Mouse (Mus musculus): ENCODE measurements around the gene Gsk3a. TPM values are rescaled to one million over a fixed set of nuclear protein-coding genes. Genes with fewer than 3 reads are reported as not detected.

Gene Gsk3a
- polyA plus RNA-seq, 1 experiment from 2014 or later, result 15.9 TPM

DNA sequence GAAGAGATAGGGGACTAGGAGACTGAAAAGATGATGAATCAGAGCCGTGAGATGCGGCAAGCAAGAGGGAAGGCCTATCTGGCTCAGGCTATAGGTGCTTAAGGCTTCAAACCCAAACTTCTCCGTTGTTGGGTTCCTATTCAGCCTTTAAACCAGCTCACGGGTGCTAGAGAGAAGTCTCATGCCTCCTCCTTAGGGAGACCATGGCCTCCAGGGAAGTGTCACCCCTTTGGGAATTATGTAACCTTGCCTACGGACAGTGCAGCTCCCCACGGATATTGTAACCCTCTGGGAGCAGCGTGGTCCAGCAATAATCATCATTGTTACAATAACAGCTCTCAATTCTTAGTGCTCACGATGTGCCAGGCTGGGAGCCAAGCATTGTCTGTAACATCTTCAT lies 14.2 kb upstream of the Gsk3a start:
- Histone ChIP-seq H3K9me3 (ENCODE audit: control insufficient read depth, low read depth, low read length) (no peaks in the 10 kb centered on the region), H3K27me3 (ENCODE audit: control insufficient read depth, insufficient read depth, low read length) (no peaks in the 10 kb centered on the region), H3K27ac (ENCODE audit: low read length) (peak overlapping the region; percentile 99), H3K4me2 (replicated peaks; ENCODE audit: low read depth, low read length) (peak overlapping the region; percentile 70), H3K4me3 (ENCODE audit: low read depth, low read length) (peak overlapping the region; percentile 98), H3K36me3 (ENCODE audit: control insufficient read depth, insufficient read depth, low read length) (no peaks in the 10 kb centered on the region), H3K9ac (replicated peaks; ENCODE audit: low read depth, low read length) (peak overlapping the region; percentile 47; the same call in 1 of the 2 replicates), H3K4me1 (ENCODE audit: control insufficient read depth, insufficient read depth, low read length) (peaks cover 19% of the 10 kb centered on the region)
- ATAC-seq (ENCODE audit: insufficient number of reproducible peaks, insufficient read depth, low FRiP score, low read depth), result no peak
- 19% methylated on average over 8 of the region's 8 CpGs for WGBS

DNA sequence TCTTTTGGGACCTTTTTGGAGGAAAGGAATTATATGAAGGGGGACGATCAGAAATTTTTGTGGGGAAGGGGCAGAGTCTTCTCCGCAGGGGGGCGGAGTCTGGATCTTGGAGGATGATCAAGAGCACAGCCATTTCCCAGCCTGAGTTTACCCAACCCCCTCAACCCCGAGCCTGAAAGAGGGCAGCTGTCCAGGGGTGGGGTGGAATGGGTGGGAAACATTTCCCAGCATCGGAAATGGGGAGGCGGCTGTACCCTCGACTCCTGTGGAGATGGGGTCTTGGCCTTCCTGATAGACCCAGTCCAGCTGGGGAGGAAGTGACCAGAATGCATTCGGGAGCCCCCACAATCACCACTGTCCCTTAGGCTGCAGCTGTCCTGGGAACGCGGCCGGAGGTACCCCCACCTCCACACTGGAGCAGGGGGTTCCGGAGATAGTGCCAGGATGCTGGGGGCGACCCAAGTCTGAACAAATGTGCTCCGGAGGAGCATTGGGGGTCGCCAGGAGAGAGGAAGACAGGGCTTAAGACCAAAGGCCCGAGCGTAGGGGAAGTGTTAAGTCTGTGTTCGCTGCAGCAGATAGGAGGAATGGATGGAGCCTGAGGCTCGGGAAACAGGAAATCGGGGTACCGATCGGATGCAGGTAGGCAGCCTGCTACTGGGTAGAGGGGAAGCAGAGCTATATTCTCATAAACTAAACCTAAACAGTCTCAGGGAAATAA lies 13.6 kb upstream of the Gsk3a start:
- ATAC-seq (ENCODE audit: insufficient number of reproducible peaks, insufficient read depth, low FRiP score, low read depth), result peak; percentile 12; the same call in 1 of the 2 replicates

DNA sequence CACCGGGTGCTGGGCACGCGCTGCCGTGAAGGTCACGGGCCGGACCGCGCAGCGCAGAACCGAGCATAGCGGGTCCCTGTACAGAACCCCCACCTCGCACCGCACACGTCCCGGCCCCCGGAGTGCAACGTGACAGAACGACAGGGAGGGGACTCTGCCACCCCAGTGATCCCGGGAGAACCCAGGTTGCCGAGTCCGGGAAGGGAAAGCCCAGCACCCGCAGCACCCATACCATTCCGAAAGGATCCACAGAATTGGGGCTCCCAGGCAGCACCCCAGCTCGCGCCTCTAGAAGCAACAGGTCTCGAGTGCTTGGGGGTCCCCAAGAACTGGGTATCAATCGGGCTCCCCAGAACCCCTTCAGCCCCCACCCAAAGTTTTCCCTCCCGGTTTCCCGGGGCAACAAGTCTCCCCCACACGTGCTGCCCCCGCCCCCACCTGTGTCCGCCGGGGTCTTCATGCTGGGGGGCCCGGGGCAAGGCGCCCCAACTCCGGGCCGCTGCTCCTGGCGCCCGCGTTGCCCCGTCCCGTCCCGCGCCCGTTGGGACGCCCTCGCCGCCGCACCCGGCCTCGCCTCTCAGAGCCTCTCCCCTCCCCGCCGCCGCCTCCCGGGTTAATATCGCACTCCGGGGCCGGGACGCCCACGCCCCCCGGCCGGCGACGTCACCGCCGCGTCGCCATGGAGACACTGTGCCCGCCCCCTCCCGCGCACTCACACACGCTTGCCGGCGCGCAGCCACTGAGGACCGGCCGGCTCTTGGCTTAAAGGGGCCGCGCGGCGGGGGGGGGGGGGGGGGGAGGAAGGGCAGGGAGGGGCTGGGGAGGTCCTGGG lies 12.7 kb upstream of the Gsk3a start, which contains the start of gene Erf:
Erf (minus strand) TSS at position 621 of the 832 bp plus-strand sequence.
- WGBS, result under 1% methylated on average over 69 of the region's 81 CpGs
- no peaks in the 10 kb centered on the region for H3K9me3 ChIP-seq (ENCODE audit: control insufficient read depth, low read depth, low read length)
- H3K27me3 ChIP-seq (ENCODE audit: control insufficient read depth, insufficient read depth, low read length), result no peaks in the 10 kb centered on the region
- ATAC-seq (ENCODE audit: insufficient number of reproducible peaks, insufficient read depth, low FRiP score, low read depth), result peak; percentile 84
- H3K4me2 ChIP-seq (replicated peaks; ENCODE audit: low read depth, low read length), result peak within 1 kb of the TSS; percentile 86
- peaks cover 26% of the 10 kb centered on the region for H3K4me1 ChIP-seq (ENCODE audit: control insufficient read depth, insufficient read depth, low read length)
- H3K9ac ChIP-seq (replicated peaks; ENCODE audit: low read depth, low read length), result peak within 1 kb of the TSS; percentile 95
- peak within 1 kb of the TSS; percentile 99 for H3K27ac ChIP-seq (ENCODE audit: low read length)
- H3K36me3 ChIP-seq (ENCODE audit: control insufficient read depth, insufficient read depth, low read length), result peaks cover 8% of the 10 kb centered on the region; the same call in 1 of the 2 replicates
- H3K4me3 ChIP-seq (ENCODE audit: low read depth, low read length), result peak within 1 kb of the TSS; percentile 98

More for the DNA sequence above, 13.6 kb upstream of the Gsk3a start:
- Histone ChIP-seq H3K27me3 (ENCODE audit: control insufficient read depth, insufficient read depth, low read length) (no peaks in the 10 kb centered on the region), H3K9me3 (ENCODE audit: control insufficient read depth, low read depth, low read length) (no peaks in the 10 kb centered on the region), H3K4me1 (ENCODE audit: control insufficient read depth, insufficient read depth, low read length) (peaks cover 25% of the 10 kb centered on the region), H3K4me2 (replicated peaks; ENCODE audit: low read depth, low read length) (peak overlapping the region; percentile 70), H3K9ac (replicated peaks; ENCODE audit: low read depth, low read length) (peak overlapping the region; percentile 47), H3K27ac (ENCODE audit: low read length) (peak overlapping the region; percentile 99), H3K36me3 (ENCODE audit: control insufficient read depth, insufficient read depth, low read length) (no peaks in the 10 kb centered on the region; the same call in 1 of the 2 replicates), H3K4me3 (ENCODE audit: low read depth, low read length) (peak overlapping the region; percentile 98)
- WGBS, result 2% methylated on average over 22 of the region's 22 CpGs

DNA sequence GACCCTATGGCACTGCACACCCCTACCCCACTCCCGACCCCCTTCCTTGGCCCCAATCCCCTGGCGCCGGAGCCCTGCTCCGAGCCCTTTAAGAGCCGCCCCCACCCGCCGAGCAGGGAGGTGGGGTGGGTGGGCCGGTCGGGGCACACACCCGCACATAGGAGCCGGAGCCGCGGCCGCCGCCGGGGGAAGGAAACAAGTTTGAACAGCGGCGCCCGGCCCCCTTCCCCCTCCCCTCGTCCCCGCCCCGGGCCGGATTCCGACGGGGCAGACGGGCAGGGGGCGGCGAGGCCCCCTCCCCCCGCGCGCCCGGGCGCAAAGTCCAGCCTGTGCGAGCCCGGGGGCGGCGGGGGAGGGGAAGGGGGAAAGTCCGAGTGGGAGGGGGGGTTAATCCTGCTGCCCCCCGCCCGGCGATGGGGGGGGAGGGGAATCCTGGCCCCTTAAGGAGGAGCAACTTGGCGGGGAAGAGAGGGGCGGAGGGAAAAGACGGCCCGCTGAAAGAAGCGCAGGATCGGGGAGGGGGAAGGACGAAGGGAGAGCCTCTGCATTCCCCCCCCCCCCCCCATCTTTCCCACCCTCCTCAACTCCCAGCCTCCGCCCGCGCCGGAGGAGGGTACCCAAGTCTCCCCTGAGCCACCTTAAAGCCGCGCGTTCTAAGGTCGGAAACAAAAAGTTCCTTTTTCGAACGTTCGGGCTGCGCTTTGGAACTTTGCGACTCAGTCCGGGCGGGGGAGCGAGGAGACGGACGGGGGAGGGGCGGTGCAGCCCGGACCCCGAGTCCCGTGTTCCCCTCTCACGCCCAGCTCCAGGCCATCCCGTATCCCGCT lies 11.9 kb upstream of the Gsk3a start:
- peaks cover 16% of the 10 kb centered on the region; the same call in 1 of the 2 replicates for H3K36me3 ChIP-seq (ENCODE audit: control insufficient read depth, insufficient read depth, low read length)
- peaks cover 26% of the 10 kb centered on the region for H3K4me1 ChIP-seq (ENCODE audit: control insufficient read depth, insufficient read depth, low read length)
- H3K27ac ChIP-seq (ENCODE audit: low read length), result peak overlapping the region; percentile 99
- H3K4me3 ChIP-seq (ENCODE audit: low read depth, low read length), result peak overlapping the region; percentile 98
- no peaks in the 10 kb centered on the region for H3K27me3 ChIP-seq (ENCODE audit: control insufficient read depth, insufficient read depth, low read length)
- peak overlapping the region; percentile 95 for H3K9ac ChIP-seq (replicated peaks; ENCODE audit: low read depth, low read length)
- WGBS, result 1% methylated on average over 60 of the region's 73 CpGs
- no peaks in the 10 kb centered on the region for H3K9me3 ChIP-seq (ENCODE audit: control insufficient read depth, low read depth, low read length)
- ATAC-seq (ENCODE audit: insufficient number of reproducible peaks, insufficient read depth, low FRiP score, low read depth), result peak; percentile 69
- peak overlapping the region; percentile 86 for H3K4me2 ChIP-seq (replicated peaks; ENCODE audit: low read depth, low read length)

DNA sequence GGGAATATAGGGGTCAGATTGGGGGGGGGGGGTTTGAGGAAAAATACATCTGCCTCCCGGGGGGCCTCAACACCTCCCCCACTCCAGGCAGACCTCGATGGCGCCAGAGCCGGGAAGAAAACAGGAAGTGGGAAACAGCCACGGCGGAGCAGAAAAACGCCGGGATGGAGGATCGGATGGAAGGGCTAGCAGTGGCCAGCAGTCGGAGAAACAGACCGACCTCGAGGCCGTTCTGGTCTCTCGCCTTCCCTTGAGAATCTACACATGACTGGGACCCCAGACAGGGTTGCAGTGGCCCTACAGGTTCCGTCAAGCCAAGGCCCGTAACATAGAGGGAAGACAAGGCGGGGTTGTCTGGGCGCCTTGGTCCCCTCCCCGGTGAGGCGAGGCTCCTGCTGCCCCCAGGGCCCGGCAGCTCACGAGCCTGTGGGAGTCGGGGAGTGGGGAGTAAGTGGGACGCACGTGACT lies 11.2 kb upstream of the Gsk3a start:
- H3K36me3 ChIP-seq (ENCODE audit: control insufficient read depth, insufficient read depth, low read length), result peaks cover 21% of the 10 kb centered on the region
- H3K4me1 ChIP-seq (ENCODE audit: control insufficient read depth, insufficient read depth, low read length), result peaks cover 26% of the 10 kb centered on the region
- peak overlapping the region; percentile 98 for H3K4me3 ChIP-seq (ENCODE audit: low read depth, low read length)
- peak overlapping the region; percentile 95 for H3K9ac ChIP-seq (replicated peaks; ENCODE audit: low read depth, low read length)
- WGBS, result under 1% methylated on average over 25 of the region's 25 CpGs
- H3K27ac ChIP-seq (ENCODE audit: low read length), result peak overlapping the region; percentile 99
- peak overlapping the region; percentile 86 for H3K4me2 ChIP-seq (replicated peaks; ENCODE audit: low read depth, low read length)
- no peak for ATAC-seq (ENCODE audit: insufficient number of reproducible peaks, insufficient read depth, low FRiP score, low read depth)
- H3K27me3 ChIP-seq (ENCODE audit: control insufficient read depth, insufficient read depth, low read length), result no peaks in the 10 kb centered on the region
- no peaks in the 10 kb centered on the region for H3K9me3 ChIP-seq (ENCODE audit: control insufficient read depth, low read depth, low read length)

DNA sequence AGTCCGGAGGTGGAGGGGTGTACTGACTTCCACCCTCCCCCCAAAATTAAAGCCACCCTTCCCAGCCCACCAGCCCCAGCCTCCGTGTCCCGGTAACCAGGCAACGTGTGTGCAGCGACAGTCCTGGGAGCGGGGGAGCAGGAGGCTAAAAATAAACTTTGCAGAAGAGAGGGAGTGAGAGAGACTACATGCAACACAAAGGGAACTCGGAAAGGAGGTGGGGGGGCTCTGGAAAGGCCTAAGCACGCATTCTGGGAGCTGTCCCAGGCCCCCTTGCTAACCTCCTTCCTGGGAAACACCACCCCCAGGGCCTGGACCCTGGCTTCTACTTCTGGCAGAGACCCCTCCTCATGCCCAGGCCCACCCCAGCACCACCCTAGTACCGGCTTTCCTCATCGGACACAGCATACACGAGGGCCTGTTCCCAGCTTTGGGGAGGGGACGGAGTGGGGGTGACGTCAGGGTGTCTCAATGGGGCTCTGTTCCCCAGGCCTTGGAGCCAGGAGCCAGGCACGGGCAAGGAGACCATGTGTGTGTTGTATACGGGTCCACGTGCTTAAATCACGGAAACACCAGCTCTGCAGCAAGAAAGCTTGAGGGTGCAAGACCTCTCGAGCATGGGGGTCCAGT lies 10.5 kb upstream of the Gsk3a start:
- peak overlapping the region; percentile 86 for H3K4me2 ChIP-seq (replicated peaks; ENCODE audit: low read depth, low read length)
- H3K27ac ChIP-seq (ENCODE audit: low read length), result peak overlapping the region; percentile 99
- peak; percentile 15; the same call in 1 of the 2 replicates for ATAC-seq (ENCODE audit: insufficient number of reproducible peaks, insufficient read depth, low FRiP score, low read depth)
- peaks cover 27% of the 10 kb centered on the region for H3K36me3 ChIP-seq (ENCODE audit: control insufficient read depth, insufficient read depth, low read length)
- peaks cover 26% of the 10 kb centered on the region for H3K4me1 ChIP-seq (ENCODE audit: control insufficient read depth, insufficient read depth, low read length)
- H3K27me3 ChIP-seq (ENCODE audit: control insufficient read depth, insufficient read depth, low read length), result no peaks in the 10 kb centered on the region
- 1% methylated on average over 18 of the region's 18 CpGs for WGBS
- no peaks in the 10 kb centered on the region for H3K9me3 ChIP-seq (ENCODE audit: control insufficient read depth, low read depth, low read length)
- H3K4me3 ChIP-seq (ENCODE audit: low read depth, low read length), result peak overlapping the region; percentile 98
- peak overlapping the region; percentile 95 for H3K9ac ChIP-seq (replicated peaks; ENCODE audit: low read depth, low read length)

DNA sequence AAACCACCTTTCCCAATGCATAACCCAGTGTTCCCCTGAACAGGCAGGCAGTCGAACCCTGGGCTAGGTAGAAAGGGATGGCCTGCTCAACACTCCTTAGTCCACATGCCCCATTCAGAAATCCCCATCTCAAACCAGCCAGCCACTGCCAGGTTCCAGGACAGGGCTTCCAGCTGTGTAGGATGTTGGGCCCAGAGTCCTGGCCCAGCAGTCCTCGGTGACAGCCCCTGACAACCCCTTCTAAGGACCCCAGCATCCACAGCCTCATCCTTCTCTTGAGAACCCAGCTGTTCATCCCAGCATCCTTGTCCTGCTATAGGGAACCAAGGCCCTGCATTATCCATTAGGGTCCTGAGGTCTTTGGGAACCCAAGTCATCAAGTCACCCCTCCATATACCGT lies 9.8 kb upstream of the Gsk3a start:
- peaks cover 26% of the 10 kb centered on the region for H3K4me1 ChIP-seq (ENCODE audit: control insufficient read depth, insufficient read depth, low read length)
- peak overlapping the region; percentile 98 for H3K4me3 ChIP-seq (ENCODE audit: low read depth, low read length)
- H3K36me3 ChIP-seq (ENCODE audit: control insufficient read depth, insufficient read depth, low read length), result peaks cover 33% of the 10 kb centered on the region
- H3K9me3 ChIP-seq (ENCODE audit: control insufficient read depth, low read depth, low read length), result no peaks in the 10 kb centered on the region
- ATAC-seq (ENCODE audit: insufficient number of reproducible peaks, insufficient read depth, low FRiP score, low read depth), result no peak
- H3K9ac ChIP-seq (replicated peaks; ENCODE audit: low read depth, low read length), result peak overlapping the region; percentile 95
- peak overlapping the region; percentile 86 for H3K4me2 ChIP-seq (replicated peaks; ENCODE audit: low read depth, low read length)
- WGBS, result 15% methylated on average over 3 of the region's 3 CpGs
- H3K27ac ChIP-seq (ENCODE audit: low read length), result peak overlapping the region; percentile 99
- H3K27me3 ChIP-seq (ENCODE audit: control insufficient read depth, insufficient read depth, low read length), result no peaks in the 10 kb centered on the region

Measured in stomach, embryonic 14.5 days (tissue).